Mouse (Mus musculus) embryonic fibroblast, embryonic 13.5 days (primary cell): ENCODE measurements around the gene Rpp40.

Source experiments
- CTCF ChIP-seq: IDR thresholded peaks from 2 replicates; pipeline ENCODE4 v1.5.1; 2011; ENCODE audit warnings: mild to moderate bottlenecking, control low read depth, low read length, moderate library complexity, borderline replicate concordance; ENCODE audit not compliant: insufficient read depth
- POLR2A ChIP-seq: IDR thresholded peaks from 2 replicates; pipeline ENCODE4 v1.6.1; 2011; ENCODE audit warnings: low read depth, mild to moderate bottlenecking, control low read depth, low read length, moderate library complexity

DNA sequence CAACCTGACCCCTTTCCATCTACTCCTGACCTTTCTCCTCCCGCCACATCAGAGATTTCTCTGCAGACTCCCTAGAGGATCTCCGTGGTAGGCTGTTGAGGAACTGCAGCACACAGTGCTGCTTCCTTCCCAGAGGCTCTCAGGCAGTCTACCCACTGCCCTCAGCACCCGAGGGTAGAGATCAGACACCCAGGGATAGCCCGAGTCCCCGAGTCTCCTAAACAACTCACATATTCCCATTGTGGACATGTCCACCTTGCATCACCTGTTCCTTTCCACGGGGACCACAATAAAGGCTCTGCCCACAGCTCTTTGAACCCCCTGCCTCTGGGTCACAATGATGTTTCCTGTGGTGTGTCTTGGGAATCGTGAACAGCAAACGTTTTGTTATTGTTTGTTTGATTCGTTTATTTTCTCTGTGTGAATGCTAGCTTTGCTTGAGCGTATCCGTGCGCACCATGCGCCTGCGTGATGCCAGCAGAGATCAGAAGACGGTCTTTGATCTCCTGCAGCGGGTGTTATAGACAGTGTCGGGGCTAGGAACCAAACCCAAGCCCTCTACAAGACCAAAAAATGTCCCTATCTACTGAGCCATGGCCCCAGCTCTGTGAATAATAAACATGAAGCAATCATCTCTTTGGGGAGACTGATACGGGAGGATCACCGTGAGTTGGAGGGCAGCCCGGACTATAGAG lies 40.6 kb upstream of the Rpp40 start:
- TF ChIP-seq POLR2A (no peak), CTCF (no peak)
